Mouse (Mus musculus): Measurements from ENCODE around the gene Ccdc6.
"Not testable (repeated sequence)": the region's sequence is repeated elsewhere in the genome, so short reads cannot be mapped to it uniquely, and the experiment has no call there.

Ccdc6 gene

GRCm38 (mm10) chr10:70204505-70205399, 107.8 kb downstream of the Ccdc6 start, which contains the start of gene Mrln:
Gene Mrln (plus strand): TSS chr10:70204664.
- DNase-seq (ENCODE audit: low spot score in 2 of 2): peak in 1 of 2 experiments; percentile 16

GRCm38 (mm10) chr10:70211281-70211680, 114.4 kb downstream of the Ccdc6 start:
- DNase-seq (ENCODE audit: low spot score in 2 of 2): no peak

- no peak for DNase-seq (ENCODE audit: low spot score in 2 of 2)
Measured at GRCm38 (mm10) chr10:70220971-70221370, 124.0 kb downstream of the Ccdc6 start.

- not testable (repeated sequence) for DNase-seq (ENCODE audit: low spot score in 2 of 2)
Measured at GRCm38 (mm10) chr10:70222231-70222630, 125.3 kb downstream of the Ccdc6 start.

- DNase-seq (ENCODE audit: low spot score in 2 of 2): no peak
Measured at GRCm38 (mm10) chr10:70224571-70224970, 127.7 kb downstream of the Ccdc6 start.

GRCm38 (mm10) chr10:70225760-70226159, 128.8 kb downstream of the Ccdc6 start:
- no peak for DNase-seq (ENCODE audit: low spot score in 2 of 2)

GRCm38 (mm10) chr10:70226608-70227007, 129.7 kb downstream of the Ccdc6 start:
- DNase-seq (ENCODE audit: low spot score in 2 of 2): no peak

- DNase-seq (ENCODE audit: low spot score in 2 of 2): no peak
Measured at GRCm38 (mm10) chr10:70230352-70230751, 133.4 kb downstream of the Ccdc6 start.

GRCm38 (mm10) chr10:70237936-70238335, 141.0 kb downstream of the Ccdc6 start:
- DNase-seq (ENCODE audit: low spot score in 2 of 2): no peak
